Mouse (Mus musculus) gastrocnemius, postnatal 14 days (tissue): ENCODE results near the gene Myd88. TPM values are rescaled to one million over a fixed set of nuclear protein-coding genes. Genes with fewer than 3 reads are reported as not detected.
A peak's percentile ranks its signal among the peaks of the same experiment; 100 is the strongest.

Experiments
- DNase-seq: peaks from one replicate; pipeline ENCODE4 v3.0.0; 2021; ENCODE audit warnings: mixed read lengths
- intact Hi-C: fragments of 180-260 bp; cut with DNase I; formaldehyde crosslinking; loops from one replicate; pipeline ENCODE4 v1.15.1; 2025; ENCODE audit warnings: low total_unique reads
- total RNA-seq, 2 experiments: library from RNA; stranded (reverse); gene quantifications; 2 replicates each; pipeline ENCODE4 v1.2.3; 2021

Myd88 gene
- total RNA-seq, 2 experiments from 2014 or later: 7.0 to 7.5 TPM

DNA sequence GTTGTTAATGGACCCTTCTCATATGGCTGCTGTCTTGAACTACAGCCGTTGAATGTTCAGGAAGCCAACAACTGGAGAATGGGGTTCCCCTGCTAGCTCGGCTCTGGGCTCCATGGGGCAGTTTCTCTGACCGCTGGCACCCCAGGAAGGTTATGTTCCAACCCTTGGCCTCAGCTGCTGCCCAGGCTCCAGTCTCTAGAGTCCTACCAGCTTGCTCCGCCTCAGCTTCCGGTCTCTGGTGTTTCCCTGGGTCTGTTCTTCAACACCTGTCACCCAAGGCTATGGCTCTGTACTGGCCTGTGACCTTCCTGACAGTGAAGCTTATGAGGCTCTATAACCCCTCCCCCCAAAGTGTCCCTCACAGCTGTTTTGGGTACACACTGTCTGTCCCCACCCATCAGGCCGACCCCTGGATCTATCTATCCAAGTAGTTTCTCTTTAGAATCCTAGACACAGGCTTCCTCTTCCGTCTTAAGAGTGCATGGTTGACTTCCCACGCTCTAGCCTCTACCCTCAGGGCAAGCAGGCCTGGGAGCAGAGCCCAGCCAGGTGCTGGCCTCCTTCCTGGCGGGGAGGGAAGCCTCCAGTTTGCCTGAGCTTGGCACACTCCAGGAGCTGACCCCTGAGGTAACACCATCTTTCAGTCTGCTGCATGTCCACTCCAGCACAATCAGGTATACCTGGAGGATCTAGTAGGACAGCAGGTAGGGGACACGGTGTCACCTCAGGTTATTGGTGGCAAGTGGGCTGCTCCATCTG, 9.9 kb upstream of the Myd88 start:
- DNase-seq: no peak
- intact Hi-C loops: loop anchor here (10.0 kb wide), 1 partner anchor 196 kb away; the partner anchor contains the start of genes Acaa1b and Gm47289

DNA sequence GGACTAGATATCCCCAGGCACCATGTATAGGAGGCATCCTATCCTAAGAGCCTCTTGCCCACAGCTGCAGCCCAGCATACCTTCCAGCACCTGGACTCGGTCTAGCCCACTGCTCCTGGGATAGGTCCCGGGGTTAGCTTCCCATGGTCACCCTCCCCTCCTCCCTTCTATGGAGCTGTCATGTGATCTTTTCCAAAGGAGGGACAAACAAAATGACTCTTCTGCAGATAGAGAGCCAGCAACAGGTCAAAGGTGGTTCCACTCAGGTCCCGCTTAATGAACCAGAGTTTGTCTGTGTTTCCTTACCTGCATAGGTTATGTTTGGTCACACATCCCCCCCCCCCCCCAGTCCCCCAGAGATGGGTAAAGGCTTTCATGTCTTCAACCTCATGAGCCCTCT, 9.3 kb upstream of the Myd88 start:
- no peak for DNase-seq
- intact Hi-C loops: loop anchor here (10.0 kb wide), 1 partner anchor 196 kb away; the partner anchor contains the start of genes Acaa1b and Gm47289

DNA sequence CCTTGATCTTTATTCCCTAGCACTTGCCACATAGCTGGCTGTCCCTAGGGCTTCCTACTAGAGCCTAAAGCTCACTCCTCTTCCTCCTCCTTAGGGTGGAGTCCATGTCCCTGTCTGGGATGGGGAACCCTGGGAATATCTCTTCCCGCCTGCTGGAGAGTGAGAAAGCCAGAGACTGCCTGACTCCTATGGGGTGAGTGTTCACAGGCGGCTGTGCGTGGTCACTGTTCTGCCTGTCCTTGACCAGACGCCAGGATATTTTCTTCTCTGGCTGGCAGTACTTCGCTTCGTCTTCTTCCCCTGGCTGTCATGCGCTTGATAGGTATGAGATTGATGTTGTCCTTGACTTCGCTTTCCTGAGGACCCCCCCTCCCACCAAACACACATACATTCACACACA, 5.2 kb upstream of the Myd88 start:
- DNase-seq: no peak
- intact Hi-C loops: no loop called here

DNA sequence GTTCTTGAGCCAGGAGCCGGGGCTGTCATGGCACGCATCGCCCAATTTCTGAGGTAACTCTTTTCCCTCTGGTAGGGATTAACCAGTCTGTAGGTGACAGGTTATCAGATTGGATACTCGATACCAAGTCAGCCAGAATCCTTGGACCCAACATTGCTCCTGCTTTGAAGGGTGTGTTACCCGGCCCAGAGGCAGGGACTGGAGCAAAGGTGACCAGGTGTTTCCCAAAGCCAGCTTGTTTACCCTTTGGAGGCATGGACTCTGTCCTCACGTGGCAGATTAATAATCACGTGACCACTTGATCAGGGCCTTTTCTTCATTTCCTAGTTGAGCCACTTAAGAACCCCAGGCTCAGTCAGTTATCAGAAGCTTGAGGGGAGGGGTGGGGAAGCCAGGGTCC, 1.5 kb upstream of the Myd88 start:
- intact Hi-C loops: no loop called here
- DNase-seq: no peak

DNA sequence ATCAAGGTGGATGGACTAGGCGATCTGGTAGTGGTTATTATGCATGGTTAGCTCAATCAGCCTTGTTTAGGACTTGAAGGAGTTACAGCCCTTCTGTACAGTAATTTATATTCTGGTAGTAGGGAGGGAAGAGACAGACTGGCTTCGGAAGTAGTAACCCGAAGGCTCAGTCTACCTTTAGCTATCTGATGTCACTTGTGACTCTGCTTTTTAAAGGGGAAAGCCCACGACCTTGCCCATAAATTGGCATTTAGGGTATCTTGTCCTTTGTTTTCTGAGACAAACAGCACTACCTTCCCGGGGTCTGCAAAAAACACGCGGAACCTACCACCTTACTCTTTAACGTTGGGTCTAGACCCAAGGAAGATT, 1.0 kb downstream of the Myd88 start:
- DNase-seq: no peak
- intact Hi-C loops: no loop called here

DNA sequence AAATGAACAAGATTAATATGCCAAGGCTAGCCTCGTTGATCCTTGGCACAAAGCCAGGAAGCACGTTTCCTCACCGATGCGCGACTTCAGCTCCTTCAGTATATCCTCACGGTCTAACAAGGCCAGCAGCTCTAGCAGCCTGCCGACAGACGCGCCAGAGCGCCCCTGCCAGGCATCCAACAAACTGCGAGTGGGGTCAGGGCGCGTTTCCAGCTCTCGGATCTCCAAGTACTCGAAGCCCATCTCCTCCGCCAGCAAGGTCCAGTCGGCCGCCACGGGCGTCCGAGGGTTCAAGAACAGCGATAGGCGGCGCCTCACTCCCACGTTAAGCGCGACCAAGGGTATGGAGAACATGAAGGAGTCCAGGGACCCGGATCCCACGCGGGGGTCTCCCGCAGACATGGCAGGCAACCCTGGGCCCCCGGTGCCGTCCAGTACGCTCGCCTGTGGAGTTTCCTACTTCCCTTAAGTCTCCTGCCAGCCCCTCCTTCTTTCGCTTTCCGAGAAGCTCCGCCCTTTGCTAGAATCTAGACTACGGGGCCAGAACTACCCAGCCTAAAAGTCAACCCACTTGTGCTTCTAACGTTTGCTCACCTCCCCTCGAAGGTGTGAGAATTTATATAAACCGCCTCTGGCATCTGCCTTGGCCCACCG, 1.5 kb downstream of the Myd88 start, which contains the start of gene Acaa1a:
TSS of gene Acaa1a (plus strand) at position 119 of the 654 bp plus-strand sequence.
- intact Hi-C loops: no loop called here
- peak; percentile 67 for DNase-seq

DNA sequence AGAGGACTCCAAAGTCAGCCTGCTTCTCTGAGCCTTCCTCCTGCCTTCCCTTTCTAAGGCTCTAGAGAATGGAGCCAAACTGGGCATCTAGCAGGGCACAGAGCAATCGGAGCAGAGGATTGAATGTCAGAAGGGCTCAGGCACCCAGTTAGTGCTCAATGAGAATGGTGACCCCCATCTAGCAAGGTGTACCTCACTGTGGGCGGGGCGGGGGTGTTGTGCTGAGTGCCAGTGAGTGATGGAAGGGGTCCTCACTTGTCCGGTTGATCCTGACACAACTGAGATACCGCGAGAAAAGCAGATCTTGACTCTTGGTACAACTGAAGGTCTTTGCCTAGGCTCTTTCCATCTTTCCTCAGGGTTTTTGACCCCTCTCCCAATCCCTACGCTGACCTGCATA, 2.1 kb downstream of the Myd88 start:
- no peak for DNase-seq
- intact Hi-C loops: no loop called here

DNA sequence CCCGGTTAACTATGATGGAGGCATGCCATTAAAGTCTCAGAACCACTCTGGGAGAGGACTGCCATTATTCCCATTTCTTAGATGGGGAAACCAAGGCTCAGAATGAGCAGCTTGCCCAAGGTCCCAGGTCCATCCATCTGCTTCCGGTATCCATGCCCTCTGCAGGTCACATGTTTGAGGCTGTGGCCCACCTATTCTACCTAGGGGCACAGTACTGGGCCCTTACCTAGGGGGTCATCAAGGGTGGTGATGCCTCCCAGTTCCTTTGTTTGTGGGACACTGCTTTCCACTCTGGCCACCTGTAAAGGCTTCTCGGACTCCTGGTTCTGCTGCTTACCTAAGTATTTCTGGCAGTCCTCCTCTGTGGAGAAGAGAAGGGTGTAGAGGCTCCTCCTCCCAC, 2.9 kb downstream of the Myd88 start:
- no peak for DNase-seq
- intact Hi-C loops: no loop called here

DNA sequence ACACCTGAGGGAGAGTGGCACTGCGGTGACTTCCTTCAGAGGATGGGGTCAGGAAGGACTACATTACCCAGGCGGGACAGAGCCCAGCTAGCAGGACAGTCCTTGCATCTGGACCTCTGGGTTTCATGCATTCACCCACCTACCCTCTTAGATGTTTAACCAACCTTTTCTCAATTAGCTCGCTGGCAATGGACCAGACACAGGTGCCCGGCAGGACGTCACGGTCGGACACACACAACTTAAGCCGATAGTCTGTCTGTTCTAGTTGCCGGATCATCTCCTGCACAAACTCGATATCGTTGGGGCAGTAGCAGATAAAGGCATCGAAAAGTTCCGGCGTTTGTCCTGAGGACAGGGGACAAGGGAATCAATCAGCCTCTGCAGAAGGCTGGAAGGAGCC, 3.4 kb downstream of the Myd88 start:
- intact Hi-C loops: no loop called here
- no peak for DNase-seq

DNA sequence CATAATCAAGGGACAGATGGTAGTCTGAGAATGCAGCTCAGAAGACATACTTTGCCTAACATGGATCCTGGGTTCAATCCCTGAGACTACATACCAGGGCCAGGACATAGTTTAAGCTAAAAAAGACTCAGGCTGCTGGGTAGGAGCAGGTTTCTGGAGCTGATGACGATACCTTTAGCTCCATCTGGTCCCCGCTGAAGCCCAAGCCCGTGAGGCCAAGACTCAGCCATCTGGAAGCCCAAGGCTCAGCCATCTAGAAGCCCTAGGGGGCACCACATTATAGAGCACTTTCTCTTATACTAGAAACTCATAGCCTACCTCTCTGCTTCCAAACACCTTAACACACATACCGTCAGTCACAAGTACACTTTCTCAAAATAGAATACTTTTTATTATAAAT, 5.6 kb downstream of the Myd88 start:
- intact Hi-C loops: no loop called here
- DNase-seq: no peak

DNA sequence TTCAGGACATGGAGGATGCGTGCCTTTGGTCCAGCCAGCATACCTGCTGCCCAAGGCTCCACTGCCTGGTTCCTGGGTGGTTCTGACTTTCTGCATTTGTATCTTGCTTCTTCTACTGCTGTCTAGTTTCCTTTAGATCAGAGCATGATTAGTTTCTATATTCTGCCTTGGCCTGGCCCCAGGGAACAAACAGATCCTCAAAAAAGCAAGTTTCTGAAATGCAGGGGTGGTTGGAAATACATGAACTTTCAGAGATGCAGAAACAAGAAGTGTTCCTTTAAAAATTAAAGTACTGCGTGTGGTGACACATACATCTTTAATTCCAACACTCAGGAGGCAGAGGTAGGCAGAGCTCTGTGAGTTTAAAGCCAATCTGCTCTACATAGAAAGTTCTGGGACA, 6.4 kb downstream of the Myd88 start:
- DNase-seq: no peak
- intact Hi-C loops: no loop called here

DNA sequence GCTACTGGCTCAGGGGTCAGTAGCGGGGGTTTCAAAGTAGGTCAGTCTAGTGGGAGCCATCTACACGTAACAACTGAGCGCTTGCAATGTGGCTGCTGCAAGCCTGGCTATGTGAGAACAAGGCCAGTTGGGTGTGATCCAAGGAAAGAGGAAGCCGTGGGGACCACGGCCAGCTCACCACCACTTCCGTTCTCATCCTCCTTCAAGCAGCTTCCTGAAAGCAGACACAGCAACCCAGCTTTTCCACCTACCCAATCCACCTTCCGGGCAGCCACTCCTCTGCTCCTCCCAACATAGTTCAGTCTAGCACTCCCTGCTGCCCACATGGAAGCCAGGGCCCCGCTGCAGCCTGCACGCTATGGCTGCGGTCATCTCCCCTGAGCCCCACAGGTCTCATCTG, 6.9 kb downstream of the Myd88 start:
- intact Hi-C loops: no loop called here
- DNase-seq: peak; percentile 61

DNA sequence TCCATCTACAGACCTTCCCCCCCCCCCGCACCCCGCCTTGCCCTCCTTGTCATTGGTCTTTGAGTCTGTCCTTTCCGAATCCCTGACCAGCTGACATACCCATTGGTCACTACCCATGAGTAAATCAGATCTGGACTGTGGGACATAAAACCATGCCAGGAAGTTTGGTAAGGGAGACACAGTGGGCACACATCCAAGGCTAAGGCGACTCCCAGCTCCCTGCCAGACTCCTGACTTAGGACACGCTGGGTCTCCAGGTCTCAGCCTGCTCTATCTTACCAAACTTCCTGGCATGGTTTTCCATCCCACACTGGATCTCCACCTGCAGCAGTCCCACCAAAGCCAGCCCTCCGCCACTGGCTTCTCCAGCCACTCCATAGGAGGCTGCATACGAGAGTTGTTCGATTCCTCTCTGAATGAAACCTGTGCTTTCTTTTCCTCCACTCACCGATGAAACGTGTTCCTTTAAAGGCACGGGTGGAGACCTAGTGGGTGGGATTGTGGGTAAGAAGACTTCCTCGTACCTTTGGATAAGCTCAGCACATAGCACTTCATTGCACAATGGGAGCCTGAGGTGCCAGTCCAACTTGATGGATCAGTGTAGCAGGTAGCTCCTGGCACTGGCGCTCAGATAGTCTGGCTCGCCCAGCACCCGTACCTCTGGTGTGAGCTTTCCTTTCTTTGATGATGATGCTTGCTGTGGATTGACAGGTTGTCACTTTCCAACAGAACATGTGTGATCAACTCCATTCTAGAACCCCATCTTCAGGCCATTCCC, 10.8 kb downstream of the Myd88 start:
- no peak for DNase-seq
- intact Hi-C loops: no loop called here

DNA sequence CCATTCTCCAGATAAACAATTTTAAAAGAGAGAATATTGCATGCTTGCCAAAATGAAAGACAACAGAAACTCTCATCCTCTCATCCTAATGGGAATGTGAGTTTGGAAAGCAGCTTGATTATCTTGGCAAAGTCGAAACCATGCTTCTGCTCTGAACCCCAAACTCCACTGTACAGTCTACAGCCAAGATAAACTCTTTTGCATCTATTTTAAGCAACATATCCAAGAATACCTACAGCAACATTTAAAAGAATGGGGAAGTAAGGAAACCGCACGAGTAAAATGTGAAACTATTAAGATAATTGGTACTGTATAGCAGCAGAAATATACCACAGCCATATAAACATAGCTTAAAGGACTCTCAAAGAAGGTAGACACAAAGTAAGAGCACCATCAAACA, 12.7 kb downstream of the Myd88 start:
- intact Hi-C loops: no loop called here
- no peak for DNase-seq

DNA sequence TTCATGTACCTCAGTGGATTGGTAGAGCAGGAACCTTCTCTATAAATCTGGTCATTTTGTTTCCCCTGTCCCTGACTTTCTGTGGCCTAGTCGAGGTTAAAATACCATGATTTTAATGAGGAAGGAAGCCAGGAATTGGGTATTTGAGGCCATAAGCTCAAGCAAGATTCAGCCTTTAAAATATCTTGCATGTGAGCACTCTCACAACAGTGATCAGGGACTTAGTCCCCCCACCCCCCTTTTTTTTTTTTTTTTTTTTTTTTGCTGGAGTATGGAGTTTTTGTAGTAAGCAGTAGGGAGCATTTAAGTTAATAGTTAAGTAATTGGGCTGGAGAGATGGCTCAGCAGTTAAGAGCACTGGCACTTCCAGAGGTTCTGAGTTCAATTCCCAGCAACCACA, 17.1 kb downstream of the Myd88 start:
- intact Hi-C loops: no loop called here
- DNase-seq: no peak

DNA sequence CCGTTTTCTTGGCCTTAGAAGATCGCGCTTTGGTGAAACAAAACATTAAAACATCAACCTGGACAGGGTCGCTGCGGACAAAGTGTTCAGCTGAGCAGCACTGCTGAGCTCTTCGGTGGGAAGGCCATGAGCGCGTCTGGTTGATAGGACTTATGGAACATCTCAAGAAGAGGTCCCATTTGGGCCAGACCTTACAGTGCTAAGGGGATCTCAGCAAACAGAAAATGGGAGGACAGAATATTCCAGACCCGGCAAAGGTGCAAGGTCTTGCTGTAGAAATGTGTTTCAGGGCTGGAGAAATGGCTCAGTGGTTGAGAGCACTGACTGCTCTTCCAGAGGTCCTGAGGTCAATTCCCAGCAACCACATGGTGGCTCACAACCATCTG, 18.0 kb downstream of the Myd88 start:
- no peak for DNase-seq
- intact Hi-C loops: no loop called here

DNA sequence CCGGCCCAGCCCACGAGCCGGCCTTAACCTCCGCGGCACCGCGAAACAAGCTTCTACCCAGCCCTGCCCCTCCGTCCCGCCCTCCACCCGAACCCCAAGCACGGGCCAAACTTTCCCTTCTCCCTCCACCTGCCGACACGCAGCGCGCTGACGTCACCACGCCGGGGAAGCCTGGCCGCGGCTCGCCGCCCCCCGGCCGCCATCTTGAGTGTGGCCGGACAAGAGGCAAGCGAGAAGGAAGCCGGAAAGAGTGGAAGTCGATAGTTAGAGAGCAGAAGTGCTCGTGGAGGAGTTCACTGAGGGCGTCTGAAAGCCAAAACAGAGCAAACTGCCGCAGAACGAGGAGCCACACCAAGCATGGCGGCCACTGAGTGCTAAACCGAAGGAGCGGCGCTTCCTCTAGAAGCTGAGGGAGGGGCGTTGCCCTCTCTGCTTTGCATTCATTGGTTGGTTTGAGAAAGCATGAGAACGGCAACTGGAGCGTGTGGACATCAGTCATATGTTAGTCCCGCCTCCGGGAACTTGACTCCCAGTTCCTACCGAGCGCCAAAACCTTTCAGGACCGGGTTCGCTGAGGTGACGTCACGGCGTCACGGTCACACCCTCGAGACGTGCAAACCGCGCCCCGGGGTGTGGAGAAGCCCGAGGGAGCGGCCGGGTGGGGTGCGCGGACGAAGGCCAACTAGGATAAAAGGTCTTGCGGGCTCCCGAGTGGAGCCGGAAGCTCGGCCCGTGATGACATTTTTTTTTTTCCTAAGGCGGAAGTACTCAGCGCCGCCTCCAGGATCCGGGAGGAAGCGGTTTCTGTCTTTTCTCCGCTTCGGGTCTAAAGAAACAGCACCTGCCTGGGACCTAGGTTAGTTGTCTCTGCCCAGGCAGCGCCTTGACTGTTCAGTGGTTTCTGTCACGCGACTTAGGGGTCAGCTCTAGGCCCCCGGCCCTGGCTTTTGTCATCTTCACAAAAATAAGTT, 18.6 kb downstream of the Myd88 start, which contains the start of gene Oxsr1:
TSS of gene Oxsr1 (minus strand) at position 139 of the 971 bp plus-strand sequence.
- peak; percentile 98 for DNase-seq
- intact Hi-C loops: no loop called here

DNA sequence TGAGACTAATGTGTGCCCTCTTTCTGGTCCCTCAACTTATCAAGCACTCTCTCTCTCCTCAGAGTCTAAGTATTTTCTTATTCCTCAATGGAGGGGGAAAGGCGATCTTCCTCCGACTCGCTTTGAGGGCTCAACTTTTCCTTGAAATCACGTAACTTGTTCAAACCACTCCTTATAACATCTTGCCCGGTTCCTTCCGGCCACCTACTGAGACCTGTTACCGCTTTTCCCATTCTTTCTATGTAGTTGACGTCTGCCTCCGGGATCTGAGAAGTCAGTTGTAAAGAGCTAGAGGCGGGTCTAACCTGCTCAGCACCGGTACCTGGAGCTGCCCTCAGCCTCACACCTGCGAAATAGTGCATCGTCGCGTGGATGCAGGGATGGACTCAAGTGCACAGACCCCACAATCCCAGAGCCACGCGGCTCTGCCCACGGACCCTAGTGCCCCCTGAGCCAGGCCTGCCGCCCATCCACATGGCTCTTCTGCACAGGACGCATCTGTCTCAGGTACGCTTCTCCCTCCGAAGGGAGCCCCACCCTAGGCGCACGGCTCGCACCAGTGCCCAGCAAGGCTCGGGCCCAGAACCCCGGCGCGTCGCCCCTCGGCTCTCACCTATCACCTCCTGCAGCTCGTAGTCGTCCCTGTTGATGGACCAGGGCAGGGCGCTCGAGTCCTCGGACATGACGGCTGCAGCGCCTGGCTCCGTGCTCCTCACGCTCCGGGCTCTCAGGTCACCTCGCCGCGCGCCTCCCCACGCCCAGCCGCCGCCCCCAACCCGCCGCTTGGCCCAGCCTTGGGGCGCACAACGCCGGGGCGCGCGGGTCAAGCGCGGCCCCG, 19.6 kb downstream of the Myd88 start:
- DNase-seq: no peak
- intact Hi-C loops: no loop called here
